Mouse (Mus musculus): ENCODE results near the gene Olfr124. TPM values are rescaled to one million over a fixed set of nuclear protein-coding genes. Genes with fewer than 3 reads are reported as not detected.

Gene Olfr124
- not detected for total RNA-seq (2021)
- long read RNA-seq, experiment 1: 0 reads
- long read RNA-seq, experiment 2: 0 reads

DNA sequence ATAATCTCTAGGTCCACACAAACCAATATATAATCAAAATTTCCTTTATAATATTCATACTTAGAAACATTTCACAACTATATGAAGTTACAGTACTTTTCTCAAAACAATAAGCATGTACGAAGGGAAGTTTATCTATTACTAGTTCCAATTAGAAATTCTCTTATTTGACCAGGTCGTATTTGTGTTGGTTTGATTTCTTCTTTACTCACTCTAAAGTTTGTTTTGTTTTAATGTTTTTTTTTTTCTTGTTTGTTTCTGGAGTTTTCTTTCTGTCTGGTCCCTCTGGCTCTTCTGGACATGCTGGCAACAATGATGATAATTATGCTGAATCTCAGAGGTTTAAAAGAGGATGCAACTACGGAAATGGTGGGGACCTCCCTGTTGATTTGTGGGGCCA lies at the start of gene Olfr124:
Olfr124 (plus strand) TSS at position 301 of the 400 bp plus-strand sequence.
- no peak for DNase-seq

DNA sequence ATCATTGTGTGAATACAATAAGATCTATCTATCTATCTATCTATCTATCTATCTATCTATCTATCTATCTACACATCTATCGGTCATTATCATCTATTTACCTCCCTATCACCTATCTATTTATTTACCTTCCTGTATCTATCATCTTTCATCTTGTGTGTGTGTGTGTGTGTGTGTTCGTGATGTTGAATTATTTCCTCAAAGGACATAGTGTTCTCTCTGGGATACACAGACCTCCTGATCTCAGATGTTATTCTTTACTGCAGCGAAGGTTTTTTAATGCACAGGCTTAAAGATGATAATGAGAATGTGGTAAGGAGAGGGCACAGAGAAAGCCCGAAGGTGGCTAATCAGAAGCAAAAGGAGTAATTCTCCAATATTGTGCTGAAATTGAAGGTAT lies 31.4 kb upstream of the Olfr124 start, which contains the start of gene Olfr122:
Olfr122 (plus strand) TSS at position 301 of the 400 bp plus-strand sequence.
- no peak for DNase-seq

DNA sequence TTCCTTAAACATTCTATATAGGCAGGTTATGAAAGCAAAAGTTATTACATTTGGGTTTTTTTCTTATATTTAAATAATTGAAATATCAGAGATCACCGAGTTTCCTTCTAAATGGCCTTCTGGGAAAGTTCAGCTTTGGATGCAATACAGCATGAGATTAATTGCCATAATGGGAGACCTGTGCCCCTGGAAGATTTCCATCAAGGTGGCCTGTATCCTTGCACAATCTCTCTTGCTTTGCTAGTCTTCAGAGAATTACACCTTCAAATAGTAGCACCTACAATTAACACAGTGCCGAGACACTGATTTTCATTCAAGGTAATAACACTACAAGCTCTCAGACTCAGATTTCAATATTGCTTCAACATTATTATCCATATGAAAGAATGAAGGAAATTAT lies 6.5 kb upstream of the Olfr124 start, which contains the start of gene Olfr123:
Olfr123 (plus strand) TSS at position 301 of the 400 bp plus-strand sequence.
- DNase-seq: no peak

DNA sequence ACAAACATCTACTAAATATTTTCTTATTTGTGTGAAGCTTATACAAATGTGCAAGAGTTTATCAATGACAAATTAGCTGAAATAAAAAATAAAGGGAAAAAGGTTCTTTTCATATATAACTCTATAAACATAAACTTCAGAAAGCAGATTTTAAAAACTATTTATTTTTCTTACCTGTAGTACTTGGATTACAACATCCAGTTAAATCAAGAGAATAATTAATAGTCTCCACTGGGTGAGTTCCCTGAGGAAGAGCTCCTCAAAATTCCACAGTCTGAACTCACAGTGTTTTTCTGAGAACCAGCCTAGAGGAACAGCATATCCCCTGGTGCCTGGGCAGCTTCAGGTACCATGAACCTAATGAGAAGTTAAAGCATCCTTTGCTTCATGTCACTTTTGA lies 33.0 kb downstream of the Olfr124 start, which contains the start of gene Olfr125:
Olfr125 (plus strand) TSS at position 301 of the 400 bp plus-strand sequence.
- no peak for DNase-seq

DNA sequence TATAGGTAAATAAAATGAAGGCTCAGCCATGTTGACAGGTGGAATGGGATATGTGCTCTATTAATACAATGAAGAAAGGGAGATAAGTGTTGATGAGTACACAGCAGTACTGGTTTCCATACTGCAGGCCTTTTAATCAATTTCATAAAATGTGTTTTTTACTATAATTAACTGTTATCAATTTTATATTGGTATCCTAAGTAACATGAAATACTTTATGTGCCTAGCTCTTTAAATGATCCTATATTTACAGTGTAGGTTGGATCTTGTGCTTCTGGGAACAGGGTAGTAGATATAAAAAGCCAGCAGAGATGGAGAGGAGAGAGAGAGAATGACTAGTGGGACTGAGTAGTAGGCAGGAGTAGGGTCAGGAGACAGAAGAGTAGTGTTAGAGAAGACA lies 47.5 kb downstream of the Olfr124 start, which contains the start of gene Olfr126:
Olfr126 (plus strand) TSS at position 301 of the 400 bp plus-strand sequence.
- no peak for DNase-seq

Other genes starting within 250 kb of the Olfr124 start
- gene Olfr112, start 230.4 kb upstream of the Olfr124 start, total RNA-seq (2021): not detected
- gene Olfr113, start 222.2 kb upstream of the Olfr124 start, total RNA-seq (2021): not detected
- not detected for gene Olfr114, start 207.1 kb upstream of the Olfr124 start, total RNA-seq (2021)
- gene Olfr115, start 172.8 kb upstream of the Olfr124 start, total RNA-seq (2021): not detected
- not detected for gene Olfr116, start 172.7 kb upstream of the Olfr124 start, total RNA-seq (2021)
- not detected for gene Olfr117, start 136.1 kb upstream of the Olfr124 start, total RNA-seq (2021)
- gene Olfr118, start 132.9 kb upstream of the Olfr124 start, total RNA-seq (2021): not detected
- not detected for gene Olfr119, start 103.3 kb upstream of the Olfr124 start, total RNA-seq (2021)
- gene Olfr120, start 78.1 kb upstream of the Olfr124 start, total RNA-seq (2021): not detected
- not detected for gene Olfr121, start 51.0 kb upstream of the Olfr124 start, total RNA-seq (2021)
- gene Olfr122, start 31.3 kb upstream of the Olfr124 start, total RNA-seq (2021): not detected
- gene Olfr123, start 6.4 kb upstream of the Olfr124 start, total RNA-seq (2021): not detected
- gene Olfr125, start 33.1 kb downstream of the Olfr124 start, total RNA-seq (2021): not detected
- not detected for gene Olfr126, start 47.6 kb downstream of the Olfr124 start, total RNA-seq (2021)
- not detected for gene Olfr127, start 100.5 kb downstream of the Olfr124 start, total RNA-seq (2021)
- gene Olfr128, start 120.7 kb downstream of the Olfr124 start, total RNA-seq (2021): not detected
- gene Olfr761, start 153.2 kb downstream of the Olfr124 start, total RNA-seq (2021): not detected